Mouse (Mus musculus) spleen, adult 2 months (tissue): ENCODE measurements around the gene Pkn1. TPM values are rescaled to one million over a fixed set of nuclear protein-coding genes. Genes with fewer than 3 reads are reported as not detected.
A peak's percentile ranks its signal among the peaks of the same experiment; 100 is the strongest.

Experiments
- DNase-seq, 2 experiments: peaks; one replicate each; pipeline versions ENCODE4 v3.0.0 to v3.0.0-alpha.2; 2012 to 2021; ENCODE audit warnings: low spot score in 2 of 2, low read depth in 1 of 2
- H3K27ac ChIP-seq: fragments of 200-500 bp; 2 replicates; pipeline ENCODE4 v1.5.1; 2012; ENCODE audit warnings: low read length, inconsistent platforms; ENCODE audit not compliant: insufficient read depth
- H3K27me3 ChIP-seq: fragments of 200-500 bp; 2 replicates; pipeline ENCODE4 v1.6.1; 2012; ENCODE audit warnings: mild to moderate bottlenecking, moderate library complexity, low read length, inconsistent platforms; ENCODE audit not compliant: control insufficient read depth, insufficient read depth
- H3K36me3 ChIP-seq: fragments of 200-500 bp; 2 replicates; pipeline ENCODE4 v1.6.1; 2012; ENCODE audit warnings: mild to moderate bottlenecking, low read length, inconsistent platforms; ENCODE audit not compliant: control insufficient read depth, insufficient read depth
- H3K4me1 ChIP-seq: fragments of 200-500 bp; 2 replicates; pipeline ENCODE4 v1.6.1; 2011; ENCODE audit warnings: inconsistent platforms; ENCODE audit not compliant: control insufficient read depth, insufficient read depth, insufficient read length
- H3K4me3 ChIP-seq: fragments of 200-500 bp; 2 replicates; pipeline ENCODE4 v1.5.1; 2011; ENCODE audit warnings: mild to moderate bottlenecking, inconsistent platforms; ENCODE audit not compliant: insufficient read depth, insufficient read length; ENCODE audit errors: extremely low read depth
- CTCF ChIP-seq: fragments of 200-500 bp; IDR thresholded peaks from 2 replicates; pipeline ENCODE4 v1.5.1; 2011; ENCODE audit warnings: mild to moderate bottlenecking, inconsistent platforms; ENCODE audit not compliant: insufficient read depth, insufficient read length, insufficient replicate concordance; ENCODE audit errors: extremely low read depth
- POLR2A ChIP-seq: fragments of 200-500 bp; IDR thresholded peaks from 2 replicates; pipeline ENCODE4 v1.6.1; 2011; ENCODE audit warnings: low read depth, low read length, inconsistent platforms
- WGBS: fragments of 180-500 bp; shearing (Covaris S2); methylation state at CpG from one replicate; pipeline ENCODE4 v1.1.7; 2018; 5-methylcytosine and 5-hydroxymethylcytosine counted together
- polyA plus RNA-seq: library from polyadenylated mRNA; depleted of rRNA; stranded (reverse); fragments of >200 nt; gene quantifications from 2 replicates; pipeline ENCODE4 v1.2.3, GENCODE M21; 2012; rRNA removed

Pkn1 gene
- polyA plus RNA-seq, 1 experiment, result 165 TPM

DNA sequence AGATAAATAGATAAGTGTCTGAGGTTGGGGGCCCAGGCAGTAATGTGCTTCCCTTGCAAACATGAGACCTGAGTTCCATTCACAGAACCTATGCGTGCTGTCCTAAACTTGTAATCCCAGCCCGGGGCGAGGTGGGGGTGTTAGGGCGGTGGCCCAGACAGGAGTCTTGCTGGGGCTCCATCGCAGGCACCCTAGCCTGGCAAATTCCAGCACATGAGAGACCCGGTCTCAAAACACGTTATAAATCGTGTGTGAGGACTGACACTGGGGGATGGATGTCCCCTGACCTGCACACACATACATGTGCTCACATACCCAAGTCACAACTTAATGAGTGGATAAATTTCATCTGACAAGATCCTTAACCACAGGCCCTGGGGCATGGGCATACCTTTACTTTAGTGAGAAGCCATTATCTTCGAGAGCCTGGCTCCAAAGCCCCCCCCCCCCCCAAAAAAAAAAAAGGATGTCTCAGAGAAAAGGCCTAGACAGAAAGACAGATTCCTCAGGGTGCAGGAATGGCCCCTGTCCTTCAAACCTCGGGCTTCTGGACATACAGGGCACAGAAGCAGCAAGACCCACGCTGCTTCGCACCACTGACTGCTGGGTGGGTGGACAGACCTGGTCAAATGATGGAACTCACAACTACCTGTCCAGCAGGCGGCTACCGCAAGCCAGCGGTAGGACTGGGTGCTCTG is 77.1 kb downstream of the Pkn1 start:
- Histone ChIP-seq H3K27ac (no peak overlapping the region), H3K4me1 (peaks cover 3% of the 10 kb centered on the region; the same call in 1 of the 2 replicates), H3K27me3 (no peaks in the 10 kb centered on the region), H3K36me3 (no peaks in the 10 kb centered on the region), H3K4me3 (peak overlapping the region; percentile 5; the same call in 1 of the 2 replicates)
- 59% methylated on average over 15 of the region's 15 CpGs for WGBS
- DNase-seq, result no peak
- TF ChIP-seq CTCF (no peak), POLR2A (no peak)

DNA sequence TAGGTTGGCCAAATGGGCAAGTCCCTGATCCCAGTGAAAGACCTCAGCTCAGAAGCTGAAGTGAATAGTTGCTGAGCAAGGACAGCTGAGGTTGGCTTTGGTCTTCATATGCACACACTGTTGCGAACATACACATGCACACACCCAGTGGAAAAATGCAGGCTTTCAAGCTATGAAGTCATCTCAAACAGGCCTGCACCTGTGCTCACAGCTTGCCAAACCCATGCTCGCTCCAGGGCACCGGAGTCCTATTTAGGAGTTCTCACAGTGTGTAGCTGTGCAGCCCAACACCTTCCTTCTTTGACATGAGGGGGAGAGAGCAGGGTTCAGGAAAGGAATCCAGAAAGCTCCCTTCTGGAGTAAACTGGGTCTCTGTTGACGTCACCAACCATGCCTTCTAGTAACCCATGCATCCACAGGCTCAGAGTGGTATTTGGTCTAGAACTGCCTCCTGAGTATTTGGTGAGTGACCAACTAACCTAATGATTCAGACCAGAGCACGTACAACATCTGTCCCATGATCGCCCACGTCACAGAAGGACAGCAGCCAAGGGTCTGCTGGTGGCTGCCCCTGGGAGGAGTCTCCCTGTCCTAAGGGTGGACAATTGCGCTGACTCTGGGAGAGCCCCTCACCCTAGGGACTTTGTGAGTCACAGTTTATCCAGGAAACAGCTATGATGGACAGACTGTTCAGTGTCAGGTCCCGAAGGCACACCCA is 79.3 kb downstream of the Pkn1 start:
- TF ChIP-seq CTCF, result no peak
- TF ChIP-seq POLR2A, result no peak
- no peak for DNase-seq
- Histone ChIP-seq H3K27me3 (no peaks in the 10 kb centered on the region), H3K36me3 (no peaks in the 10 kb centered on the region), H3K27ac (no peak overlapping the region), H3K4me1 (peaks cover 3% of the 10 kb centered on the region; the same call in 1 of the 2 replicates), H3K4me3 (no peak overlapping the region)
- 89% methylated on average over 9 of the region's 9 CpGs for WGBS

DNA sequence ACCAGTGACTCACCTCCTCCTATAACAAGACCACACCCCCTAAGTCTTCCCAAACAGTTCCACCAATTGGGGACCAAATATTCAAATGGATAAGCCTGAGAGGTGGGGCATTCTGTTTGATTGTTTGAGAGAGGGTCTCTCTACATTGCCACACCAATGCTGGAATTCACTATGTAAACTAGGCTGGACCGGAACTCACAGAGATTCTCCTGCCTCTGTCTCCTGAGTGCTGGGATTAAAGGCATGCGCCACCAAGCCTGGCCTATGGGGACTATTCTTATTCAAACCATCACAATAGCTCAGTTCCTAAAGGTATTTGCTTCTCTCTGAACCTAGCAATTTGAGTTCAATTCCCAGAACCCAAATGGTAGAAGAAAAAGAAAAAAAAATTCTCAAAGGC is 80.4 kb downstream of the Pkn1 start:
- no peaks in the 10 kb centered on the region for H3K27me3 ChIP-seq
- H3K36me3 ChIP-seq, result peaks cover 1% of the 10 kb centered on the region
- H3K4me1 ChIP-seq, result peaks cover 3% of the 10 kb centered on the region; the same call in 1 of the 2 replicates
- no peak overlapping the region for H3K4me3 ChIP-seq
- H3K27ac ChIP-seq, result no peak overlapping the region
- DNase-seq, result no peak
- no peak for TF ChIP-seq CTCF
- no peak for TF ChIP-seq POLR2A
- WGBS, result 93% methylated on average over 2 of the region's 2 CpGs

DNA sequence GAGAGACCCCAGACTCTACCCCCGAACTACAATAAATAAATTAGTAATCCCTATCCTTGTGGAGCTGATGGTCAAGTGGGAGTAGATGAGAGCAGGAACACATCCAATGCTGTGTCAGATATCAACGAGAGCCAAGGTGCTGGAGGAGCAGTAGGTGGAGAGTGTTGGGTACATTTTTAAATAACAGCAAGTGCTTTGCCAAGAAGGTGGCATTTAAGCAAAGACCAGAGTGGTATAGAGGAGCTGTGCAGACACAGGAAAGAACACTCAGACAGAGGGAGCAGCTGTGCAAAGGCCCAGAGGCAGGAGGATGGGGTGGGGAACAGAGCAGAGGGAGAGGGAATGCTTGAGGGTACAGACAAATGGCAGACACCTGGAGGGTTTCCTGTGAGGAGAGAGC is 81.9 kb downstream of the Pkn1 start:
- Histone ChIP-seq H3K27me3 (no peaks in the 10 kb centered on the region), H3K27ac (no peak overlapping the region), H3K4me3 (no peak overlapping the region), H3K4me1 (peaks cover 2% of the 10 kb centered on the region; the same call in 1 of the 2 replicates), H3K36me3 (peaks cover 3% of the 10 kb centered on the region)
- no peak for TF ChIP-seq POLR2A
- TF ChIP-seq CTCF, result no peak
- no peak for DNase-seq
- whole genome bisulfite sequencing, result 89% methylated on average over 2 of the region's 2 CpGs

DNA sequence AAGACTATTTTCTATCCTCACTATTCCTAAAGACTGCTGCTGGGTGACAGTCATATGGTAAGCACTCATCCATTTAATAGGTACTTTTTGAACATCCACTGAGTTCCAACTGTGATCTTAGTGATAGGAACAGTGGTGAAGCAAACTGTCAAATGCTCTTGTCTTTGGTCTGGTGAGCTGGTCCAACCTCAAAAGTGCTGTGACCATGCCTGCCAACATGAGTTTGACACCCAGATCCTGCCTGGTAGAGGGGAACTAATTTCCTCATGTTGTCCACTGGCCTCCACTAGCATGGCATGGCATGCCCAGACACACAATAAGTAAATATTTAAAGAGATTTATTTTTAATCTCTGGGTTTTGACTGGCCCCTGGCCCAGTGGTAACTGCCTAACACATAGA is 82.4 kb downstream of the Pkn1 start:
- DNase-seq, result no peak
- Histone ChIP-seq H3K27ac (no peak overlapping the region), H3K4me3 (no peak overlapping the region), H3K36me3 (peaks cover 8% of the 10 kb centered on the region), H3K27me3 (no peaks in the 10 kb centered on the region), H3K4me1 (peaks cover 2% of the 10 kb centered on the region; the same call in 1 of the 2 replicates)
- TF ChIP-seq CTCF (no peak), POLR2A (no peak)

Other genes with a start within 250 kb of the Pkn1 start
- 1.9 and 2.0 TPM in 2 replicates for gene Scoc, start 240.8 kb downstream of the Pkn1 start, polyA plus RNA-seq
- gene Olfr370, start 163.4 kb downstream of the Pkn1 start, polyA plus RNA-seq, result not detected in 2 replicates
- gene Ndufb7, start 132.5 kb downstream of the Pkn1 start, polyA plus RNA-seq, result 169 and 246 TPM in 2 replicates
- 309 and 381 TPM in 2 replicates for gene Tecr, start 91.2 kb downstream of the Pkn1 start, polyA plus RNA-seq
- 24.9 and 30.8 TPM in 2 replicates for gene Dnajb1, start 91.0 kb downstream of the Pkn1 start, polyA plus RNA-seq
- 27.7 and 32.5 TPM in 2 replicates for gene Gipc1, start 46.5 kb downstream of the Pkn1 start, polyA plus RNA-seq
- 2.3 TPM in 2 replicates for gene Ptger1, start 32.5 kb downstream of the Pkn1 start, polyA plus RNA-seq
- gene Ddx39, start 16.0 kb upstream of the Pkn1 start, polyA plus RNA-seq, result 52.9 TPM in 2 replicates
- 232 and 275 TPM in 2 replicates for gene Adgre5, start 42.1 kb upstream of the Pkn1 start, polyA plus RNA-seq
- 28.9 and 41.2 TPM in 2 replicates for gene Adgrl1, start 200.9 kb upstream of the Pkn1 start, polyA plus RNA-seq